Mouse (Mus musculus): ENCODE data around the gene Gm3005. TPM values are rescaled to one million over a fixed set of nuclear protein-coding genes. Genes with fewer than 3 reads are reported as not detected.
"Not testable (repeated sequence)": the region's sequence is repeated elsewhere in the genome, so short reads cannot be mapped to it uniquely, and the experiment has no call there.

Gm3005 gene
- 0.43 TPM in 1 of 2 replicates, not detected in the other for polyA plus RNA-seq (2015; fragmentation: Nextera tagmentation; extraction: Ambion mirVana)

GRCm38 (mm10) chr14:3427803-3428202 is at the start of gene Gm3005:
Gene Gm3005, plus strand, starts transcription at chr14:3428103.
- H3K9me3 ChIP-seq (replicated peaks); H3K4me3 ChIP-seq (replicated peaks); H3K27me3 ChIP-seq; H3K4me1 ChIP-seq; H3K27ac ChIP-seq (replicated peaks); H3K36me3 ChIP-seq; ATAC-seq (ENCODE audit: insufficient number of reproducible peaks, low FRiP score, low TSS enrichment, low read depth); H3K9ac ChIP-seq; H3K4me2 ChIP-seq (replicated peaks): not testable (repeated sequence)
- WGBS, result no CpG with 5 or more reads among the region's 2 CpGs

- no CpG with 5 or more reads among the region's 2 CpGs for WGBS
- H3K4me2 ChIP-seq (replicated peaks); H3K27ac ChIP-seq (replicated peaks); H3K27me3 ChIP-seq; H3K36me3 ChIP-seq; H3K9me3 ChIP-seq (replicated peaks); H3K4me1 ChIP-seq; ATAC-seq (ENCODE audit: insufficient number of reproducible peaks, low FRiP score, low TSS enrichment, low read depth); H3K4me3 ChIP-seq (replicated peaks); H3K9ac ChIP-seq: not testable (repeated sequence)
Observed at GRCm38 (mm10) chr14:3394793-3395192, 33.1 kb upstream of the Gm3005 start, which contains the start of gene Gm10413. Gene Gm10413, plus strand, starts transcription at chr14:3395093.

GRCm38 (mm10) chr14:3412314-3412713 is 15.6 kb upstream of the Gm3005 start, which contains the start of gene Gm10409:
Gene Gm10409, plus strand, starts transcription at chr14:3412614.
- ATAC-seq (ENCODE audit: insufficient number of reproducible peaks, low FRiP score, low TSS enrichment, low read depth); H3K36me3 ChIP-seq; H3K4me2 ChIP-seq (replicated peaks); H3K9me3 ChIP-seq (replicated peaks); H3K27ac ChIP-seq (replicated peaks); H3K4me1 ChIP-seq; H3K9ac ChIP-seq; H3K27me3 ChIP-seq; H3K4me3 ChIP-seq (replicated peaks): not testable (repeated sequence)
- WGBS, result no CpG with 5 or more reads among the region's 32 CpGs

DNA sequence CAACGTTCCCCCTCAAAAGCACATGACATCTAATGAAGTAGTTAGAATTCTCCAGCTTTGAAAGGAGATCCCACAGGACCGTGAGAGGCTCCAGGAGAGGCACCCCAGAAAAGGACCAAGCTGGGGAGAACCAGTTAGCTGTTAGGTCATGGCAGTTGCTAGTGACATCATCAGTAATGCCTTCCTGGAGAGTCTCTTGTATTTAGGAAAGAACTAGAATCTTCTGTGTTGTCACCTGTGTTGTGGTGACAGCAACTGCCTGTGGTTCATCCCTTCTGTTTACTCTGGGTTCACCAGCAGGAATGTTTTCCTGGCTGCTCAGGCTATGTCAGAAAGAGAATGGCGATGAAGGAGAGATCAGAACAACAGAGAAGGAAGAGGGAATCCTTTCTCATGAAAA is 21.2 kb downstream of the Gm3005 start, which contains the start of gene Gm10408:
Gm10408 (plus strand) TSS at position 301 of the 400 bp plus-strand sequence.
- not testable (repeated sequence) for H3K9ac ChIP-seq; H3K27ac ChIP-seq (replicated peaks); H3K4me1 ChIP-seq; H3K4me2 ChIP-seq (replicated peaks); H3K36me3 ChIP-seq; ATAC-seq (ENCODE audit: insufficient number of reproducible peaks, low FRiP score, low TSS enrichment, low read depth); H3K9me3 ChIP-seq (replicated peaks); H3K4me3 ChIP-seq (replicated peaks); H3K27me3 ChIP-seq
- WGBS, result no CpG with 5 or more reads among the region's 3 CpGs

DNA sequence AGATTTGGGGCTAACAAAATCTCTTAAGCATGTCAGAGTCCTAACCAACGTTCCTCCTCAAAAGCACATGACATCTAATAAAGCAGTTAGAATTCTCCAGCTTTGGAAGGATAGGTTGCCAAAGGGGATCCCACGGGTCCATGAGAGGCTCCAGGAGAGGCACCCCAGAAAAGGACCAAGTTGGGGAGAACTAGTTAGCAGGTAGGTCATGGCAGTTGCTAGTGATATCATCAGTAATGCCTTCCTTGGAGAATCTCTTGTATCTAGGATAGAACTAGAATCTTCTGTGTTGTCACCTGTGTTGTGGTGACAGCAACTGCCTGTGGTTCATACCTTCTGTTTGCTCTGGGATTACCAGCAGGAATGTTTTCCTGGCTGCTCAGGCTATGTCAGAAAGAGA is 206.3 kb downstream of the Gm3005 start, which contains the start of gene Gm3012:
Gm3012 (plus strand) TSS at position 301 of the 400 bp plus-strand sequence.
- H3K36me3 ChIP-seq; H3K4me3 ChIP-seq (replicated peaks); H3K9ac ChIP-seq; H3K27ac ChIP-seq (replicated peaks); H3K4me2 ChIP-seq (replicated peaks); H3K9me3 ChIP-seq (replicated peaks); H3K4me1 ChIP-seq; H3K27me3 ChIP-seq; ATAC-seq (ENCODE audit: insufficient number of reproducible peaks, low FRiP score, low TSS enrichment, low read depth): not testable (repeated sequence)
- no CpG with 5 or more reads among the region's 2 CpGs for WGBS

Other genes with a start within 250 kb of the Gm3005 start
- not detected in 2 replicates for gene Gm5795, start 239.8 kb upstream of the Gm3005 start, polyA plus RNA-seq (2015; fragmentation: Nextera tagmentation; extraction: Ambion mirVana)
- gene D830030K20Rik, start 219.6 kb upstream of the Gm3005 start, polyA plus RNA-seq (2015; fragmentation: Nextera tagmentation; extraction: Ambion mirVana), result 3.2 and 3.5 TPM in 2 replicates
- gene Gm2956, start 95.5 kb upstream of the Gm3005 start, polyA plus RNA-seq (2015; fragmentation: Nextera tagmentation; extraction: Ambion mirVana), result not detected in 2 replicates
- gene Gm10413, start 33.0 kb upstream of the Gm3005 start, polyA plus RNA-seq (2015; fragmentation: Nextera tagmentation; extraction: Ambion mirVana), result not detected in 2 replicates
- 0.56 and 0.57 TPM in 2 replicates for gene Gm10409, start 15.5 kb upstream of the Gm3005 start, polyA plus RNA-seq (2015; fragmentation: Nextera tagmentation; extraction: Ambion mirVana)
- not detected in 2 replicates for gene Gm10408, start 21.3 kb downstream of the Gm3005 start, polyA plus RNA-seq (2015; fragmentation: Nextera tagmentation; extraction: Ambion mirVana)
- not detected in 2 replicates for gene Gm3012, start 206.4 kb downstream of the Gm3005 start, polyA plus RNA-seq (2015; fragmentation: Nextera tagmentation; extraction: Ambion mirVana)
- 0.56 and 0.57 TPM in 2 replicates for gene Gm3020, start 223.9 kb downstream of the Gm3005 start, polyA plus RNA-seq (2015; fragmentation: Nextera tagmentation; extraction: Ambion mirVana)

All from embryonic facial prominence, embryonic 15.5 days (tissue).